Mouse (Mus musculus) cerebellum, adult 9-11 months (tissue): Measurements from ENCODE around the gene Psd4.

Experiments
- DNase-seq: peaks from one replicate; pipeline ENCODE4 v3.0.0; 2022

Gene Psd4

GRCm38 (mm10) chr2:24367030-24367894 is at the start of gene Psd4:
Psd4 (plus strand) TSS chr2:24367580.
- no peak for DNase-seq

GRCm38 (mm10) chr2:24317919-24318598 is 49.3 kb upstream of the Psd4 start:
- DNase-seq = no peak

GRCm38 (mm10) chr2:24335333-24335732 is 32.0 kb upstream of the Psd4 start:
- DNase-seq = no peak

GRCm38 (mm10) chr2:24336545-24336944 is 30.8 kb upstream of the Psd4 start, which contains the start of gene Il1rn:
Il1rn (plus strand) TSS chr2:24336853.
- DNase-seq = no peak

- no peak for DNase-seq
Measured at GRCm38 (mm10) chr2:24341395-24341885, 25.9 kb upstream of the Psd4 start.

GRCm38 (mm10) chr2:24344619-24345018 is 22.8 kb upstream of the Psd4 start:
- DNase-seq = no peak

- no peak for DNase-seq
Measured at GRCm38 (mm10) chr2:24345056-24345455, 22.3 kb upstream of the Psd4 start.

- DNase-seq = no peak
Measured at GRCm38 (mm10) chr2:24347926-24348325, 19.5 kb upstream of the Psd4 start.

GRCm38 (mm10) chr2:24351159-24351558 is 16.2 kb upstream of the Psd4 start:
- no peak for DNase-seq

GRCm38 (mm10) chr2:24353042-24353441 is 14.3 kb upstream of the Psd4 start:
- no peak for DNase-seq

- DNase-seq = no peak
Measured at GRCm38 (mm10) chr2:24357642-24358041, 9.7 kb upstream of the Psd4 start.

- no peak for DNase-seq
Measured at GRCm38 (mm10) chr2:24359347-24359746, 8.0 kb upstream of the Psd4 start.

GRCm38 (mm10) chr2:24363818-24364217 is 3.6 kb upstream of the Psd4 start:
- DNase-seq = no peak

GRCm38 (mm10) chr2:24366214-24366975 is 985 bp upstream of the Psd4 start:
- DNase-seq = no peak

GRCm38 (mm10) chr2:24367895-24368261 is 498 bp downstream of the Psd4 start:
- no peak for DNase-seq

GRCm38 (mm10) chr2:24378747-24379450 is 11.5 kb downstream of the Psd4 start:
- DNase-seq = no peak

- no peak for DNase-seq
Measured at GRCm38 (mm10) chr2:24382456-24383230, 15.3 kb downstream of the Psd4 start.

GRCm38 (mm10) chr2:24383636-24384035 is 16.3 kb downstream of the Psd4 start:
- DNase-seq = no peak

- DNase-seq = no peak
Measured at GRCm38 (mm10) chr2:24384393-24384792, 17.0 kb downstream of the Psd4 start.

- DNase-seq = no peak
Measured at GRCm38 (mm10) chr2:24385111-24385961, 18.0 kb downstream of the Psd4 start.
